Mouse (Mus musculus): ENCODE measurements at regions not wholly inside any gene's neighbourhood (a gene's known extent, or its start where the extent isn't known, plus 50 kb on each side); places are given as distances from the start of the nearest gene placed in this dataset.
"Not testable (repeated sequence)": the region's sequence is repeated elsewhere in the genome, so short reads cannot be mapped to it uniquely, and the experiment has no call there.

- no peak for DNase-seq (ENCODE audit: low read depth, low spot score)
Measured at GRCm38 (mm10) chr14:114485781-114486180, 606.2 kb upstream of the Gpc5 start.

- not testable (repeated sequence) for DNase-seq (ENCODE audit: low read depth, low spot score)
Measured at GRCm38 (mm10) chr14:114493371-114493770, 598.6 kb upstream of the Gpc5 start.

- DNase-seq (ENCODE audit: low read depth, low spot score) = no peak
Measured at GRCm38 (mm10) chr14:114504976-114505375, 587.0 kb upstream of the Gpc5 start.

- no peak for DNase-seq (ENCODE audit: low read depth, low spot score)
Measured at GRCm38 (mm10) chr14:114547910-114548680, 543.9 kb upstream of the Gpc5 start.

GRCm38 (mm10) chr14:114549101-114549500 lies 542.9 kb upstream of the Gpc5 start:
- no peak for DNase-seq (ENCODE audit: low read depth, low spot score)

GRCm38 (mm10) chr14:114566411-114567030 lies 525.5 kb upstream of the Gpc5 start:
- DNase-seq (ENCODE audit: low read depth, low spot score) = no peak

- no peak for DNase-seq (ENCODE audit: low read depth, low spot score)
Measured at GRCm38 (mm10) chr14:114567673-114568309, 524.2 kb upstream of the Gpc5 start.

- DNase-seq (ENCODE audit: low read depth, low spot score) = no peak
Measured at GRCm38 (mm10) chr14:114587367-114588064, 504.5 kb upstream of the Gpc5 start.

GRCm38 (mm10) chr14:114609296-114609695 lies 482.7 kb upstream of the Gpc5 start:
- no peak for DNase-seq (ENCODE audit: low read depth, low spot score)

GRCm38 (mm10) chr14:114612400-114612799 lies 479.6 kb upstream of the Gpc5 start:
- DNase-seq (ENCODE audit: low read depth, low spot score) = no peak

GRCm38 (mm10) chr14:114656636-114657035 lies 435.4 kb upstream of the Gpc5 start:
- no peak for DNase-seq (ENCODE audit: low read depth, low spot score)

- DNase-seq (ENCODE audit: low read depth, low spot score) = no peak
Measured at GRCm38 (mm10) chr14:114662028-114662427, 430.0 kb upstream of the Gpc5 start.

GRCm38 (mm10) chr14:114685133-114685532 lies 406.9 kb upstream of the Gpc5 start:
- DNase-seq (ENCODE audit: low read depth, low spot score) = no peak

- DNase-seq (ENCODE audit: low read depth, low spot score) = no peak
Measured at GRCm38 (mm10) chr14:114694930-114695329, 397.1 kb upstream of the Gpc5 start.

- DNase-seq (ENCODE audit: low read depth, low spot score) = no peak
Measured at GRCm38 (mm10) chr14:114697543-114697942, 394.5 kb upstream of the Gpc5 start.

- no peak for DNase-seq (ENCODE audit: low read depth, low spot score)
Measured at GRCm38 (mm10) chr14:114723080-114723479, 368.9 kb upstream of the Gpc5 start.

GRCm38 (mm10) chr14:114767323-114767722 lies 324.7 kb upstream of the Gpc5 start:
- DNase-seq (ENCODE audit: low read depth, low spot score) = no peak

- DNase-seq (ENCODE audit: low read depth, low spot score) = no peak
Measured at GRCm38 (mm10) chr14:114776723-114777122, 315.3 kb upstream of the Gpc5 start.

GRCm38 (mm10) chr14:114781821-114782220 lies 310.2 kb upstream of the Gpc5 start:
- no peak for DNase-seq (ENCODE audit: low read depth, low spot score)

GRCm38 (mm10) chr14:114790946-114791830 lies 300.8 kb upstream of the Gpc5 start:
- DNase-seq (ENCODE audit: low read depth, low spot score) = no peak

GRCm38 (mm10) chr14:114791831-114792224 lies 300.2 kb upstream of the Gpc5 start:
- no peak for DNase-seq (ENCODE audit: low read depth, low spot score)
